Mouse (Mus musculus) hindbrain, embryonic 16.5 days (tissue): ENCODE results near the gene Dnal4. TPM values are rescaled to one million over a fixed set of nuclear protein-coding genes. Genes with fewer than 3 reads are reported as not detected.

Source experiments
- ATAC-seq: fragments of 200-750 bp; cut with Nextera tagmentation; 2 replicates; pipeline ENCODE4 v1.8.0; 2017; ENCODE audit warnings: moderate TSS enrichment, moderate library complexity
- H3K27ac ChIP-seq: fragments of 300-500 bp; sonication (generic); 2 replicates; pipeline ENCODE4 v1.5.1; 2014; ENCODE audit warnings: low read depth, mild to moderate bottlenecking, control low read depth, low read length, moderate library complexity
- H3K27me3 ChIP-seq: fragments of 300-500 bp; sonication (generic); replicated peaks from 2 replicates; pipeline ENCODE4 v1.6.1; 2014; ENCODE audit warnings: low read length; ENCODE audit not compliant: control insufficient read depth, insufficient read depth
- H3K36me3 ChIP-seq: fragments of 300-500 bp; sonication (generic); 2 replicates; pipeline ENCODE4 v1.6.1; 2014; ENCODE audit warnings: mild to moderate bottlenecking, low read length, moderate library complexity, mixed read lengths; ENCODE audit not compliant: control insufficient read depth, insufficient read depth
- H3K4me1 ChIP-seq: fragments of 300-500 bp; sonication (generic); 2 replicates; pipeline ENCODE4 v1.6.1; 2014; ENCODE audit warnings: low read depth, low read length; ENCODE audit not compliant: control insufficient read depth, insufficient read depth
- H3K4me2 ChIP-seq: fragments of 300-500 bp; sonication (generic); 2 replicates; pipeline ENCODE4 v1.6.1; 2014; ENCODE audit warnings: mild to moderate bottlenecking, low read length, control low read depth, moderate library complexity
- H3K4me3 ChIP-seq: fragments of 300-500 bp; sonication (generic); 2 replicates; pipeline ENCODE4 v1.5.1; 2014; ENCODE audit warnings: mild to moderate bottlenecking, low read length, control low read depth, moderate library complexity
- H3K9ac ChIP-seq: fragments of 300-500 bp; sonication (generic); 2 replicates; pipeline ENCODE4 v1.6.1; 2014; ENCODE audit warnings: low read depth, mild to moderate bottlenecking, control low read depth, low read length, moderate library complexity
- H3K9me3 ChIP-seq: fragments of 300-500 bp; sonication (generic); 2 replicates; pipeline ENCODE4 v1.6.1; 2014; ENCODE audit warnings: mild to moderate bottlenecking, low read length, moderate library complexity; ENCODE audit not compliant: control insufficient read depth
- WGBS: fragments of 180-500 bp; shearing (Covaris S2); extraction: QIAGEN DNeasy Blood & Tissue Kit; methylation state at CpG from one replicate; pipeline ENCODE4 v1.1.7; 2014; 5-methylcytosine and 5-hydroxymethylcytosine counted together
- polyA plus RNA-seq: library from polyadenylated mRNA; unstranded; fragments of >200 nt; fragmentation: Nextera tagmentation; extraction: Ambion mirVana; gene quantifications from 2 replicates; pipeline ENCODE4 v1.2.1, GENCODE M21; 2015

The Dnal4 gene
- polyA plus RNA-seq, 1 experiment from 2014 or later, result 61.8 TPM

GRCm38 (mm10) chr15:79791502-79791901, 13.9 kb upstream of the Dnal4 start:
- peaks cover 3% of the 10 kb centered on the region; the same call in 1 of the 2 replicates for H3K4me1 ChIP-seq
- H3K27me3 ChIP-seq, result no peaks in the 10 kb centered on the region
- no peaks in the 10 kb centered on the region for H3K9me3 ChIP-seq
- H3K9ac ChIP-seq, result no peak overlapping the region
- WGBS, result 4% methylated on average over 12 of the region's 12 CpGs
- H3K27ac ChIP-seq, result no peak overlapping the region
- no peak overlapping the region for H3K4me2 ChIP-seq
- no peak for ATAC-seq
- H3K4me3 ChIP-seq, result no peak overlapping the region
- peaks cover 4% of the 10 kb centered on the region for H3K36me3 ChIP-seq

GRCm38 (mm10) chr15:79790905-79791304, 13.3 kb upstream of the Dnal4 start:
- Histone ChIP-seq H3K9ac (no peak overlapping the region), H3K27ac (no peak overlapping the region), H3K9me3 (no peaks in the 10 kb centered on the region), H3K27me3 (no peaks in the 10 kb centered on the region), H3K36me3 (peaks cover 4% of the 10 kb centered on the region), H3K4me2 (no peak overlapping the region), H3K4me1 (peaks cover 3% of the 10 kb centered on the region; the same call in 1 of the 2 replicates), H3K4me3 (no peak overlapping the region)
- 84% methylated on average over 6 of the region's 6 CpGs for WGBS
- ATAC-seq, result no peak

GRCm38 (mm10) chr15:79790111-79790510, 12.5 kb upstream of the Dnal4 start:
- WGBS, result 54% methylated on average over 8 of the region's 8 CpGs
- no peaks in the 10 kb centered on the region for H3K9me3 ChIP-seq
- H3K4me3 ChIP-seq, result no peak overlapping the region
- H3K27ac ChIP-seq, result no peak overlapping the region
- no peak overlapping the region for H3K9ac ChIP-seq
- H3K4me1 ChIP-seq, result peaks cover 3% of the 10 kb centered on the region; the same call in 1 of the 2 replicates
- no peak overlapping the region for H3K4me2 ChIP-seq
- H3K36me3 ChIP-seq, result peaks cover 4% of the 10 kb centered on the region
- ATAC-seq, result no peak
- no peaks in the 10 kb centered on the region for H3K27me3 ChIP-seq

GRCm38 (mm10) chr15:79787815-79788214, 10.2 kb upstream of the Dnal4 start:
- H3K36me3 ChIP-seq, result peaks cover 4% of the 10 kb centered on the region
- H3K4me2 ChIP-seq, result no peak overlapping the region
- H3K9ac ChIP-seq, result no peak overlapping the region; the same call in 1 of the 2 replicates
- H3K9me3 ChIP-seq, result no peaks in the 10 kb centered on the region
- H3K4me3 ChIP-seq, result no peak overlapping the region
- H3K27ac ChIP-seq, result peak overlapping the region; percentile 34; the same call in 1 of the 2 replicates
- H3K4me1 ChIP-seq, result peaks cover 3% of the 10 kb centered on the region; the same call in 1 of the 2 replicates
- no peaks in the 10 kb centered on the region for H3K27me3 ChIP-seq
- WGBS, result 34% methylated on average over 8 of the region's 8 CpGs
- ATAC-seq, result 0 out of 2 replicates have a peak, but pooled peaks have one; percentile 26

- WGBS, result 74% methylated on average over 1 of the region's 1 CpGs
- no peak for ATAC-seq
Measured at GRCm38 (mm10) chr15:79785056-79785455, 7.4 kb upstream of the Dnal4 start.

GRCm38 (mm10) chr15:79775662-79776061, 2.0 kb downstream of the Dnal4 start:
- no peak for ATAC-seq
- no peaks in the 10 kb centered on the region for H3K9me3 ChIP-seq
- WGBS, result 69% methylated on average over 7 of the region's 7 CpGs

More at GRCm38 (mm10) chr15:79785056-79785455, 7.4 kb upstream of the Dnal4 start:
- Histone ChIP-seq H3K9me3 (no peaks in the 10 kb centered on the region), H3K4me3 (no peak overlapping the region), H3K27ac (no peak overlapping the region), H3K4me2 (no peak overlapping the region), H3K4me1 (peaks cover 3% of the 10 kb centered on the region; the same call in 1 of the 2 replicates), H3K27me3 (no peaks in the 10 kb centered on the region), H3K36me3 (peaks cover 4% of the 10 kb centered on the region; the same call in 1 of the 2 replicates), H3K9ac (no peak overlapping the region)

GRCm38 (mm10) chr15:79774117-79775027, 3.3 kb downstream of the Dnal4 start:
- WGBS, result under 1% methylated on average over 50 of the region's 50 CpGs
- H3K4me2 ChIP-seq, result peak overlapping the region; percentile 83
- H3K27me3 ChIP-seq, result no peaks in the 10 kb centered on the region
- peak overlapping the region; percentile 88 for H3K4me3 ChIP-seq
- H3K9me3 ChIP-seq, result no peaks in the 10 kb centered on the region
- H3K36me3 ChIP-seq, result no peaks in the 10 kb centered on the region
- ATAC-seq, result peak; percentile 99
- peaks cover 14% of the 10 kb centered on the region for H3K4me1 ChIP-seq
- H3K27ac ChIP-seq, result peak overlapping the region; percentile 83
- peak overlapping the region; percentile 84 for H3K9ac ChIP-seq

More at GRCm38 (mm10) chr15:79775662-79776061, 2.0 kb downstream of the Dnal4 start:
- no peak overlapping the region for H3K4me3 ChIP-seq
- no peak overlapping the region for H3K4me2 ChIP-seq
- H3K36me3 ChIP-seq, result no peaks in the 10 kb centered on the region
- no peak overlapping the region for H3K9ac ChIP-seq
- H3K27ac ChIP-seq, result no peak overlapping the region
- H3K4me1 ChIP-seq, result peaks cover 14% of the 10 kb centered on the region
- H3K27me3 ChIP-seq, result no peaks in the 10 kb centered on the region

GRCm38 (mm10) chr15:79770629-79771240, 6.9 kb downstream of the Dnal4 start:
- H3K9ac ChIP-seq, result no peak overlapping the region
- no peaks in the 10 kb centered on the region for H3K36me3 ChIP-seq
- no peak overlapping the region for H3K4me3 ChIP-seq
- H3K4me1 ChIP-seq, result peaks cover 19% of the 10 kb centered on the region
- 68% methylated on average over 21 of the region's 21 CpGs for WGBS
- no peak for ATAC-seq
- H3K27me3 ChIP-seq, result no peaks in the 10 kb centered on the region
- no peaks in the 10 kb centered on the region for H3K9me3 ChIP-seq
- no peak overlapping the region for H3K27ac ChIP-seq
- H3K4me2 ChIP-seq, result no peak overlapping the region

- H3K9ac ChIP-seq, result no peak overlapping the region
- H3K9me3 ChIP-seq, result no peaks in the 10 kb centered on the region
- peaks cover 13% of the 10 kb centered on the region for H3K4me1 ChIP-seq
- no peak overlapping the region for H3K4me3 ChIP-seq
- no peak overlapping the region for H3K27ac ChIP-seq
- no peaks in the 10 kb centered on the region for H3K27me3 ChIP-seq
- 57% methylated on average over 6 of the region's 6 CpGs for WGBS
- H3K4me2 ChIP-seq, result no peak overlapping the region
- no peak for ATAC-seq
- H3K36me3 ChIP-seq, result no peaks in the 10 kb centered on the region
Measured at GRCm38 (mm10) chr15:79768302-79768701, 9.3 kb downstream of the Dnal4 start.
